Mouse (Mus musculus) stomach, postnatal 0 days (tissue): ENCODE measurements around the gene Alx3.

Source experiments
- CTCF ChIP-seq: IDR thresholded peaks from 2 replicates; pipeline ENCODE4 v1.5.1; 2016; ENCODE audit warnings: antibody characterized with exemption, low read depth, mild to moderate bottlenecking, moderate library complexity
- EP300 ChIP-seq: optimal IDR thresholded peaks from 2 replicates; pipeline ENCODE3; 2016; ENCODE audit warnings: antibody characterized with exemption

GRCm38 (mm10) chr3:107579466-107579865 lies 15.4 kb upstream of the Alx3 start:
- peak; percentile 84 for TF ChIP-seq CTCF
- TF ChIP-seq EP300 = no peak
